Mouse (Mus musculus) adrenal gland, adult 2 months (tissue): ENCODE results near the gene Zfp994. TPM values are rescaled to one million over a fixed set of nuclear protein-coding genes. Genes with fewer than 3 reads are reported as not detected.
A peak's percentile ranks its signal among the peaks of the same experiment; 100 is the strongest.
"Not testable (repeated sequence)": the region's sequence is repeated elsewhere in the genome, so short reads cannot be mapped to it uniquely, and the experiment has no call there.

ENCODE experiments used
- DNase-seq: peaks from one replicate; pipeline ENCODE4 v3.0.0; 2021
- long read RNA-seq: library from polyadenylated mRNA; stranded (forward); transcript quantifications from one replicate; pipeline ENCODE4 v2.0.0, GENCODE M21; 2021
- polyA plus RNA-seq: library from polyadenylated mRNA; depleted of rRNA; stranded (reverse); fragments of >200 nt; gene quantifications from 2 replicates; pipeline ENCODE4 v1.2.3, GENCODE M21; 2012; rRNA removed
- total RNA-seq, 2 experiments: library from RNA; stranded (reverse); gene quantifications; 2 replicates each; pipeline ENCODE4 v1.2.3; 2021

Zfp994 gene
- total RNA-seq (1 to 10 TPM; 4.0 to 4.6 TPM), polyA plus RNA-seq (0.02 and 0.03 TPM in 2 replicates)
- long read RNA-seq, full-length matches to known transcripts: 3 of 4 reads
- long read RNA-seq, partial matches to known transcripts: 0 of 4 reads
- long read RNA-seq, other reads (novel, unspliced or antisense): 1 of 4 reads

DNA sequence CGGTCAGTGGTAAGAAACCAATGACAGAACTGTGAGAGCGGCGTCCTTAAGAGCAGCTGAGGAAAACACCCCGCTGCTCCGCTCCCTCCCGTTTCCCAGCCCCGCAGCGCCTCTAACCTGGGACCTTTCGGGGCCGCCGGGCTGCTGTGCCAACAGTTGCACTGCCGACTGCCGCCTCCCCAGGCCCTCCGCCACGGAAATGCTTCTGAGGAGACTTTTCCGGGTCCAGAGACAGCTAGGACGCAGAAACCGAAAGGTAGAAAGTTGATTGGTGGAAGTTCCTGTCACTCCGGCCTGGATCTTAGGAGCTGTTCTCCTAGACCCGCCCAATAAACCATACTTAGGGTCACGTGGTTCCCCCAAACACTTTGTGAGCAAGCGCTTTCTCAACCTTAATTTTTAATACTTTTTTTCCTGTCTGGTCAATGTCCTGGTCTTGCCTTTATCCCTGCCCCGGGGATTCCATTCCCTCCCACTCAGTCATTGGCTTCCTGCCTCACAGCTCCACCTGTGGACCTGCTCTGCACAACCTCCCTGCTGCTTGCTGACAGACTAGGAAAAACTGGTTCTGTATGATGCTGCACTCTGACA is at the start of gene Zfp994:
Gene Zfp994, minus strand, starts transcription at position 195 of the 591 bp plus-strand sequence.
- peak; percentile 95 for DNase-seq

GRCm38 (mm10) chr17:22230701-22231100 is 5.3 kb upstream of the Zfp994 start:
- not testable (repeated sequence) for DNase-seq

GRCm38 (mm10) chr17:22225015-22225414 is 401 bp downstream of the Zfp994 start:
- not testable (repeated sequence) for DNase-seq

GRCm38 (mm10) chr17:22165722-22166294 is 59.6 kb downstream of the Zfp994 start, which contains the start of gene Zfp947:
Gene Zfp947 (minus strand): TSS chr17:22166190.
- peak; percentile 66 for DNase-seq

- DNase-seq: not testable (repeated sequence)
These were observed 60.1 kb downstream of the Zfp994 start for GRCm38 (mm10) chr17:22165304-22165703.

DNA sequence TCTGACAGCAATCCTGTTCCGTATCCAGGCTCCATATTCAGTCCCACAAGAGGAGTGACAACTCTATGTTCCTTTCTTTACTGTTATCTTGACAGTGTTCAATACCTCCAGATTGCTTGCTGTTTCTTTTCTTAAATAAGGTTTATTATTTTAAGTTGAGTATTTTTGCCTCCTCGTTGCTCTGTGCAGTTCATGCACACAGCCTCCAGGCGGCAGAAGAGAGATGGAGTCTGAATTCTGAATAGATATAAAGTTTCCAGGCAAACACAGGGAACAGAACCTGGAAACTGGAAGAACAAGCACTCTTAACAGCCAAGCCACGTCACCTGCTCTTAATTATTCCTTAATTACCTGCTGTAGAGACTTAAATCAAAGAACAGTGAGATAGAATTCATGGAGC is 71.5 kb downstream of the Zfp994 start:
- DNase-seq: not testable (repeated sequence)

Other genes starting within 250 kb of the Zfp994 start
- gene Zfp947, start 59.4 kb downstream of the Zfp994 start, total RNA-seq: 1 to 10 TPM in 1 of 2 experiments, under 1 TPM in 1; 0.72 to 1.9 TPM
- gene Zfp947, start 59.4 kb downstream of the Zfp994 start, polyA plus RNA-seq: 0.07 TPM in 1 of 2 replicates, not detected in the other
- gene CT030661.1, start 89.2 kb upstream of the Zfp994 start, total RNA-seq: 1 to 10 TPM; 9.3 to 9.5 TPM
- gene CT030661.1, start 89.2 kb upstream of the Zfp994 start, polyA plus RNA-seq: 0.08 and 0.09 TPM in 2 replicates
- gene Zfp944, start 135.8 kb upstream of the Zfp994 start, total RNA-seq: 1 to 10 TPM; 7.7 to 7.8 TPM
- gene Zfp944, start 135.8 kb upstream of the Zfp994 start, polyA plus RNA-seq: 2.8 and 2.9 TPM in 2 replicates
- gene Zfp758, start 135.8 kb upstream of the Zfp994 start, total RNA-seq: 1 to 10 TPM; 9.3 to 9.9 TPM
- gene Zfp758, start 135.8 kb upstream of the Zfp994 start, polyA plus RNA-seq: 0.40 and 0.67 TPM in 2 replicates
- 1 to 10 TPM; 7.1 to 7.8 TPM for gene Zfp946, start 198.6 kb upstream of the Zfp994 start, total RNA-seq
- 2.8 and 3.2 TPM in 2 replicates for gene Zfp946, start 198.6 kb upstream of the Zfp994 start, polyA plus RNA-seq